Mouse (Mus musculus): ENCODE data around the gene Fkbp1a. TPM values are rescaled to one million over a fixed set of nuclear protein-coding genes. Genes with fewer than 3 reads are reported as not detected.

Fkbp1a gene
- polyA plus RNA-seq, 1 experiment from 2014 or later: 244 TPM

DNA sequence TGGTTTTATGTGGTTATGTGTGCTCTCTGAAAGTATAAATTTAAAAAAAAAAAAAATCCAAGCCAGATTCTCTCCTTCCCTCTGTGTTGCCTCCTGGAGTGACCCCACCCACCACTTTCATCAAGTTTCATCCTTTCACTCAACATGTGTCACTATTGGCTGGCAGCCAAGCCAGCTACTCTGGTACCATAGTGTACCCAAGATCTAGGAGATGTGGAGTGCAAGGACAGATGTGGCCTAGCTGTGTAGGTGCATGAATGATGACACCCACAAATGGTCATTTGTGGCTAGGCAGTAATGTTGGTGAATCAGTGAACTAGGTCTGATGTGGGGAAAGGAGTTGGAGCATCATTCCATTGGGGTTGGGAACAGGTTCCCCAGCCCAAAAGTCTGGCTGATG is 13.1 kb upstream of the Fkbp1a start:
- Histone ChIP-seq H3K36me3 (no peaks in the 10 kb centered on the region), H3K27ac (no peak overlapping the region), H3K9me3 (replicated peaks) (no peaks in the 10 kb centered on the region), H3K4me2 (no peak overlapping the region), H3K9ac (no peak overlapping the region), H3K4me3 (no peak overlapping the region), H3K27me3 (replicated peaks) (peaks cover 24% of the 10 kb centered on the region), H3K4me1 (peaks cover 22% of the 10 kb centered on the region)
- no peak for ATAC-seq

DNA sequence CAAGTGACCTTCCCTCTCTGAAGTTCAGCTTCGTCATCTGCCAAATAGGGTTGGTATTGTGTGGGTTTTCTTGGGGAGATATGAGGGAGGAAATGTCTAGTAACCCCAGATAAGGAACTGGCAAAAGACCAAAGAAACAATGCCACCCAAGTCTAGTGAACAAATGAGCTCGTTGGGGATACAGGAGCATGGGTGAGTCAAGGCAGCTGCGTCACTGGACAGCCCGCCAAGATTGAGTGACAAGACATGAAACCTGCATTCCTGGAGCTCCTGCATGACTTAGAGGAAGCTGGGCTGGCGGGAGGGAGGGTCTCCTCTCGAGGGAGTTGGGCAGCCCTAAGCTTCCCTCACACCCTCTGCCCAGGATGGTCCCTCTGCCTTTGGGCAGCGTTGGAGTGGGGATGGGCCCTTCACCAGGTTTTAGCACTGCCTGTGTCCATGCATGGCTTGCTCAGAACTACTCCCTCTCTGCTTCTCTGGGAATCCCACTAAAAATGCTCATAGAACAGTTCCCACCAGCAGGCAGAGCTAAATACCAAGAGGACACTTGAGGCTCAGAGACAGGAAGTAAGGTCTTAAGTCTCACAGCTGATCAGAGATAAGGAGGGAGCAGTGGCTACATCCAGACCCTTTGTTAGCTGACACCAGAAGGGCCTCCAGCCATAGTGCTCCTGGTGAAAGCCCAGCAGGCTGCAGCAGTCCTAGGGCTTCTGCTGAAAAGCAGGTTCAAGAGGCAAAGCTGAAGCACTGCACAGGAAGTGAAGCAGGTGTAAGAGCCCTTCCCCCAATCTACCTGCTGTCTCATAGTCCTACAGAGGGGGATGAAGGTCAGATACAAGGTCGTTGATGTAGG is 11.7 kb upstream of the Fkbp1a start:
- peak; percentile 35 for ATAC-seq
- WGBS (ENCODE audit: insufficient replicate concordance): 13% methylated on average over 8 of the region's 8 CpGs

DNA sequence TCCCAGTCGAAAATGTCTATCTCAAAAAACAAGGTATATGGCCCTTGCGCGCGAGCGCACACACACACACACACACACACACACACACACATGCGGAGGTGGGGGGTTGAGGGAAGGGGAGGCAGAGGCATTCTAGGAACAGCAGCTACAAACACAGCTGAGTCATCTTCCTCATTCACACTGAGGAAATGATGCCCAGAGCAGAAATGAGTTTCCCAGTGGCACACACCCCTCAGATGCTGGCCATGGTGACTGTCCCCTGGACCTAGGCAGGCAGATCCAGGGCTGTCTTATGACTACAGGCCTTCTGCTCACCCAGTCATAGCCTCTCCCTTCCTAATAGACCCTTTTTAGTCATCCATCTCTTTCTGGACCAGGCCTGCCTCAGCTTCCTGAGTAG is 8.7 kb upstream of the Fkbp1a start:
- 42% methylated on average over 6 of the region's 6 CpGs for WGBS (ENCODE audit: insufficient replicate concordance)

More for the DNA sequence above, 11.7 kb upstream of the Fkbp1a start:
- peaks cover 14% of the 10 kb centered on the region for H3K4me1 ChIP-seq
- H3K4me2 ChIP-seq: 0 out of 2 replicates have a peak overlapping the region, but pooled peaks have one; percentile 6
- H3K27me3 ChIP-seq (replicated peaks): peaks cover 19% of the 10 kb centered on the region
- no peaks in the 10 kb centered on the region for H3K9me3 ChIP-seq (replicated peaks)
- no peaks in the 10 kb centered on the region for H3K36me3 ChIP-seq
- no peak overlapping the region for H3K9ac ChIP-seq
- no peak overlapping the region for H3K4me3 ChIP-seq
- no peak overlapping the region for H3K27ac ChIP-seq

GRCm38 (mm10) chr2:151535961-151536617 is 6.2 kb upstream of the Fkbp1a start:
- 0 out of 2 replicates have a peak overlapping the region, but pooled peaks have one; percentile 27 for H3K27ac ChIP-seq

More for the DNA sequence above, 8.7 kb upstream of the Fkbp1a start:
- Histone ChIP-seq H3K4me1 (peaks cover 14% of the 10 kb centered on the region), H3K9me3 (replicated peaks) (no peaks in the 10 kb centered on the region), H3K9ac (no peak overlapping the region), H3K4me3 (no peak overlapping the region), H3K27ac (no peak overlapping the region), H3K27me3 (replicated peaks) (no peaks in the 10 kb centered on the region), H3K4me2 (no peak overlapping the region), H3K36me3 (no peaks in the 10 kb centered on the region)
- ATAC-seq: no peak

DNA sequence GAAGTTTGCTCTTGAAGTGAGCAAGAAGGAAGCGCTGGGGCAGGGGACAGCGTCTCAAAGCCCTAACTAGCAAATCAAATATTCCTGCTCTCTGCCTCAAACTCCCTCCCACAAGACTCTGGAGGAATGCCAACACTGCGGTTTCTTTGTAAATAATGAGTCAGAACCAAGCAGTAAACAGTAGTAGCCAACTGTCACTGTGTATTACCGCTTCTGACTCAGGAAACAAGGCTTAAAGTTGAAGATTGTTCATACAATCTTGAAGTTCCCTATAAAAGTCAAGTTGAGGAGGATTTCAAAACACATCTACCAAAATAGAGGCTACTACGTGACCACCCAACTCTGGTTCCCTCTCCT is 5.7 kb upstream of the Fkbp1a start:
- peaks cover 6% of the 10 kb centered on the region for H3K4me1 ChIP-seq
- 0 out of 2 replicates have a peak overlapping the region, but pooled peaks have one; percentile 27 for H3K27ac ChIP-seq
- WGBS (ENCODE audit: insufficient replicate concordance): 55% methylated on average over 5 of the region's 5 CpGs
- no peaks in the 10 kb centered on the region for H3K27me3 ChIP-seq (replicated peaks)
- H3K36me3 ChIP-seq: no peaks in the 10 kb centered on the region
- H3K4me2 ChIP-seq: no peak overlapping the region
- no peak for ATAC-seq
- H3K9me3 ChIP-seq (replicated peaks): no peaks in the 10 kb centered on the region
- no peak overlapping the region for H3K9ac ChIP-seq
- no peak overlapping the region for H3K4me3 ChIP-seq

More at GRCm38 (mm10) chr2:151535961-151536617, 6.2 kb upstream of the Fkbp1a start:
- WGBS (ENCODE audit: insufficient replicate concordance): 19% methylated on average over 1 of the region's 1 CpGs
- Histone ChIP-seq H3K9me3 (replicated peaks) (no peaks in the 10 kb centered on the region), H3K36me3 (no peaks in the 10 kb centered on the region), H3K4me2 (no peak overlapping the region), H3K9ac (no peak overlapping the region), H3K4me1 (peaks cover 3% of the 10 kb centered on the region), H3K4me3 (no peak overlapping the region), H3K27me3 (replicated peaks) (no peaks in the 10 kb centered on the region)
- ATAC-seq: 0 out of 2 replicates have a peak, but pooled peaks have one; percentile 41

DNA sequence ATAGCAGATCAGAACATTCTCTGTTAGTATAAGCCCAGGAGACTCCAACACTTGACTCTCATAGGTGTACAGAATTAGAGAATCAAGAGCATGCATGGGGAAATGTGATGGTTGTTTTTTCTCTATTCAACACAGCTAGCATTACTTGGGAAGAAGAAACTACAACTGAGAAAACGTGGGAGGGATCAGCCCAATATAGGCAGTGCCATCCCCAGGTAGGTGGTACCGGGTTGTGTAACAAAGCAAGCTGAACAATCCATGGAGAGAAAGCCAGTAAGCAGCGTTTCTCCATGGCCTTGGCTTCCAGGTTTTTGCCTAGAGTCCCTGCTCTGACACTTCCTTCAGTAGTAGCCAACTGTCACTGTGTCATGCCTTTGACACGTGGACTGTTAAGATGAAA is 3.6 kb upstream of the Fkbp1a start:
- 56% methylated on average over 4 of the region's 4 CpGs for WGBS (ENCODE audit: insufficient replicate concordance)
- Histone ChIP-seq H3K36me3 (no peaks in the 10 kb centered on the region), H3K27me3 (replicated peaks) (no peaks in the 10 kb centered on the region), H3K4me2 (no peak overlapping the region), H3K4me3 (no peak overlapping the region), H3K9me3 (replicated peaks) (no peaks in the 10 kb centered on the region), H3K27ac (no peak overlapping the region), H3K4me1 (peaks cover 23% of the 10 kb centered on the region), H3K9ac (no peak overlapping the region)
- ATAC-seq: no peak

- Histone ChIP-seq H3K4me1 (peaks cover 42% of the 10 kb centered on the region), H3K9me3 (replicated peaks) (no peaks in the 10 kb centered on the region), H3K4me2 (peak overlapping the region; percentile 96), H3K27me3 (replicated peaks) (no peaks in the 10 kb centered on the region), H3K4me3 (peak overlapping the region; percentile 80), H3K9ac (peak overlapping the region; percentile 86), H3K36me3 (peaks cover 40% of the 10 kb centered on the region), H3K27ac (peak overlapping the region; percentile 86)
- 3% methylated on average over 21 of the region's 21 CpGs for WGBS (ENCODE audit: insufficient replicate concordance)
- ATAC-seq: no peak
Observed at GRCm38 (mm10) chr2:151543063-151543895, 996 bp downstream of the Fkbp1a start.

- no peak for ATAC-seq
- Histone ChIP-seq H3K4me2 (peak overlapping the region; percentile 96), H3K4me3 (no peak overlapping the region), H3K27ac (no peak overlapping the region), H3K27me3 (replicated peaks) (no peaks in the 10 kb centered on the region), H3K36me3 (peaks cover 53% of the 10 kb centered on the region), H3K9ac (no peak overlapping the region), H3K9me3 (replicated peaks) (no peaks in the 10 kb centered on the region), H3K4me1 (peaks cover 42% of the 10 kb centered on the region)
- WGBS (ENCODE audit: insufficient replicate concordance): 53% methylated on average over 6 of the region's 6 CpGs
Observed at GRCm38 (mm10) chr2:151544673-151545072, 2.4 kb downstream of the Fkbp1a start.

DNA sequence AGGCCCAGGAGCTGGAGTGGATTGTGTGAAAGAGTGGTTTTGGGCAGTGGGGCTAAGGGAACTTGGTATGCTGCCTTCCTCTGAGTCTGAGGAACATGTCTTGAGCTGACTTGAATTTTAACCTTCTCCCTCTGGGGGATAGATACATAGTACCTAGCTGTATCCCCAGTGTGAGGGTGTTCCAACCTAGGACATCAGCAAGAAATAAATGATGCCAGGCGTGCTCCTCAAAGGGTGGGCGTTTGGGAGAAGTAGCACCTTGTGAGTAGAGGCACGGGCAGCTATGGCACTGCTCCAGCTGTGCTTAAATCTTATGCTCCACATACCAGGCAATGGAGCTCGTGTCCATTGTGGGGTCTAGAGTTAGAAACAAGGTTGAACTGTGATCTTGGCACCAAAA is 4.3 kb downstream of the Fkbp1a start:
- Histone ChIP-seq H3K4me2 (no peak overlapping the region), H3K27ac (no peak overlapping the region), H3K36me3 (peaks cover 72% of the 10 kb centered on the region), H3K4me1 (peaks cover 43% of the 10 kb centered on the region), H3K27me3 (replicated peaks) (no peaks in the 10 kb centered on the region), H3K9ac (no peak overlapping the region), H3K4me3 (no peak overlapping the region), H3K9me3 (replicated peaks) (no peaks in the 10 kb centered on the region)
- ATAC-seq: no peak
- WGBS (ENCODE audit: insufficient replicate concordance): 75% methylated on average over 4 of the region's 4 CpGs

DNA sequence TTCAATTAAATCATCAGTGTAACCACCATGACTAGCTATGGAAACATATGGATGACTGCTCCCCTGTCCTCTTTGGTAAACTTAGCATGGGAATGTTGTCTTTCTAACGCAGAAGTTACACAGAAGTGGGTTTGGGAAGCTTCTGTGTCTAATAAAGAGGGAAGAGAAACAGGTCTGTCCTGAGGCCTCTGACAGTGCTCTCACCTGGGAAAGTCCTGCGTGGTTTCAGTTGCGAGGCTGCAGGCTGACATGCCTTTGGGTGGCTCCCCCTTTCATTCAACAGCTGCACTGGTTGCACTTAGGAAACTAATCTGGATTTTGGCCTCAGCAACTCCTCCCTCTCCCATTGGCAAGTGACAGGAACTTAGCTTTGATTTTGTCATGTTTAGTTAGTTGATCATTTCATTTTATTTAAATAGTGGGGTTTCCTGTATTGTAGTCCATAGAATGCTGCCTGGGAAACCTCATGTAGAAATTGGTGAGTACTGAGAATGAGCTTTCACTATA is 7.4 kb downstream of the Fkbp1a start:
- Histone ChIP-seq H3K36me3 (peaks cover 95% of the 10 kb centered on the region), H3K4me1 (peaks cover 16% of the 10 kb centered on the region), H3K27me3 (replicated peaks) (no peaks in the 10 kb centered on the region), H3K9me3 (replicated peaks) (no peaks in the 10 kb centered on the region), H3K4me2 (no peak overlapping the region), H3K27ac (no peak overlapping the region), H3K9ac (no peak overlapping the region), H3K4me3 (no peak overlapping the region)
- WGBS (ENCODE audit: insufficient replicate concordance): 81% methylated on average over 3 of the region's 3 CpGs
- ATAC-seq: no peak

DNA sequence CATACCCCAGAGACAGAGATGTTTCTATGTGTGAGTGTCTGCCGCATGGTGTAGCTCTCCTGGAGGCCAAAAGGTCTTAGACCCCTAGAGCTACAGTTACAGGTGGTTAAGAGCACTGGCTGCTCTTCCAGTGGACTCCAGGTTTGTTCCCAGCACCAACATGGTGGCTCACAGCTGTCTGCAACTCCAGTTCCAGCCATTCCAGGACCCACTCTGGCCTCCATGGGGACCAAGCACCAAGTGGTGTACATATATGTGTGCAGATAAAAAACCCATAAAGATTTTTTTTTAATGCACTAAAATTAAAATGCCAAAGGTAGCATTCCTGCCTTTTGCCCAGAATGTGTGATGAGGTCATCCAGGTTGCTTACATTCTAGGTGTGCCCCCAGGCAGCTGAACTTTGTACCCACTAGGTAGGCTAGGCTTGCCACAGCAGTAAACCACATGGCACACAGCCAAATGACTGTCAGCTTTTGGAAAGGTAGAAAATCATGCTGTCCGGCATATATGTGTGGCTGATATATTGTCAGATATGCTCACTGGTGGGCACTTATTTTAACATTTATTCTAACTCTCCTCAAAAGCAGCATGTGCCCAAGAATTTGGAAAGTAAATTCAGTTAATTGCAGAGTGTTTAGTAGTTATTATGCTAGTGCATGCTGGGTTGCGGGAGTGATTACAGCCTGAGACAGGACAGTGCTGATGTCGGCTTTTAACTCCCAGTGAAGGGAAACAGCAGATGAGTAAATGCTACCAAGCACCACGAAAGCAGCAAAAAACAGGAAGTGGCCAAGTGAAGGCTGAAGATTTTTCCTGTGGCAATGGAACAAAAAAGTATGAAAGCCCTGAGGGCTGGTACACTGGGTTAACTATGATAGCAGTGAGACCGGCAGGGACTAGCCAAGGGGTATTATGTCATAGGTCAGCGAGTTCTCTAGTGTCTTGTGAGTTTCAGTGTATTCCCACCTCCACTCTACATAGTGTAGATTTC is 20.9 kb downstream of the Fkbp1a start:
- WGBS (ENCODE audit: insufficient replicate concordance): 65% methylated on average over 7 of the region's 7 CpGs
- no peaks in the 10 kb centered on the region for H3K9me3 ChIP-seq (replicated peaks)
- H3K27ac ChIP-seq: no peak overlapping the region
- H3K4me3 ChIP-seq: no peak overlapping the region
- no peak overlapping the region for H3K4me2 ChIP-seq
- H3K9ac ChIP-seq: no peak overlapping the region
- H3K27me3 ChIP-seq (replicated peaks): no peaks in the 10 kb centered on the region
- peaks cover 8% of the 10 kb centered on the region; the same call in 1 of the 2 replicates for H3K4me1 ChIP-seq
- H3K36me3 ChIP-seq: peaks cover 55% of the 10 kb centered on the region
- ATAC-seq: peak; percentile 30; the same call in 1 of the 2 replicates
